In genomic region chr10:37322809-37323208, GRCm38 (mm10) we compare ENCODE assay signal across 13 mouse cellular contexts.
"Had no signal": no experiment of that assay in that cellular context is flagged by ENCODE, and none has a peak within 500 bp of the region (broad histone marks: within the 10 kb centered on the region; RNA-seq: fewer than 3 reads in every experiment).

No protein-coding gene starts in this region.

- H3K4me2 ChIP-seq: limb, embryonic 15.5 days; liver, embryonic 13.5 days; midbrain, embryonic 12.5 days had no signal

- H3K27ac ChIP-seq: kidney, postnatal 0 days; layer of hippocampus, adult 2 months; limb, embryonic 15.5 days; liver, embryonic 13.5 days; midbrain, embryonic 12.5 days had no signal

- H3K4me3 ChIP-seq: layer of hippocampus, adult 2 months; limb, embryonic 15.5 days; liver, embryonic 13.5 days; midbrain, embryonic 12.5 days had no signal

- H3K9me3 ChIP-seq: limb, embryonic 15.5 days; liver, embryonic 13.5 days; midbrain, embryonic 12.5 days had no signal

- H3K4me1 ChIP-seq: limb, embryonic 15.5 days; liver, embryonic 13.5 days had no signal

- H3K27me3 ChIP-seq: limb, embryonic 15.5 days; liver, embryonic 13.5 days; midbrain, embryonic 12.5 days had no signal

- H3K36me3 ChIP-seq: limb, embryonic 15.5 days; liver, embryonic 13.5 days; midbrain, embryonic 12.5 days had no signal

- ATAC-seq: intestine, postnatal 0 days had no signal

- DNase-seq: kidney, adult 9 months; kidney, postnatal 4 days; left cerebral cortex, postnatal 4 days; liver, embryonic 13.5 days; lung, adult 18-20 months; right cerebral cortex, postnatal 14 days; thymus, adult 18-20 months; thymus, postnatal 14 days had no signal

- H3K9ac ChIP-seq: limb, embryonic 15.5 days; liver, embryonic 13.5 days; midbrain, embryonic 12.5 days had no signal
